8 mouse cellular contexts compared by ENCODE assay signal in genomic region chr17:8051247-8051646, GRCm38 (mm10).
DNase-seq lines count a peak whose midpoint lies in the region; ATAC-seq and TF ChIP-seq lines count a peak whose summit lies in the region.
"Not testable (repeated sequence)": the region's sequence is repeated elsewhere in the genome, so short reads cannot be mapped to it uniquely, and the experiment has no call there.

No protein-coding gene starts in this region.

- not testable (repeated sequence) for H3K79me3 ChIP-seq in C2C12 (ENCODE audit: low read depth)

- H3K36me3 ChIP-seq in C2C12 (ENCODE audit: control insufficient read depth, insufficient read depth); kidney, embryonic 16.5 days (ENCODE audit: insufficient read depth, low read length); limb, embryonic 13.5 days; stomach, embryonic 16.5 days (ENCODE audit: control insufficient read depth, insufficient read depth, low read length): not testable (repeated sequence)

- 0 out of 2 replicates have a peak, but pooled peaks have one; percentile 45 for ATAC-seq in erythroblast, adult 5-6 weeks (replicated peaks; ENCODE audit: low FRiP score, poor library complexity, severe bottlenecking)
- ATAC-seq in kidney, embryonic 16.5 days (ENCODE audit: low FRiP score, low TSS enrichment), result peak; percentile 71; the same call in 1 of the 2 replicates
- peak; percentile 45; the same call in 1 of the 2 replicates for ATAC-seq in limb, embryonic 13.5 days (ENCODE audit: low FRiP score, low read depth)
- ATAC-seq in stomach, embryonic 16.5 days (ENCODE audit: insufficient read depth, low FRiP score), result peak; percentile 19; the same call in 1 of the 2 replicates

- not testable (repeated sequence) for H3K9ac ChIP-seq in kidney, embryonic 16.5 days (replicated peaks; ENCODE audit: low read length); limb, embryonic 13.5 days; stomach, embryonic 16.5 days (ENCODE audit: low read length)

- WGBS in kidney, embryonic 16.5 days, result 31% methylated on average over 3 of the region's 3 CpGs
- 31% methylated on average over 3 of the region's 3 CpGs for WGBS in limb, embryonic 13.5 days
- 28% methylated on average over 3 of the region's 3 CpGs for WGBS in stomach, embryonic 16.5 days

- not testable (repeated sequence) for H3K79me2 ChIP-seq in C2C12 (ENCODE audit: control insufficient read depth, insufficient read depth)

- peak; percentile 48 for DNase-seq in brain, adult 2 months (ENCODE audit: low read depth, low spot score)
- DNase-seq in heart, adult 9 months (ENCODE audit: low spot score in 2 of 2), result peak; percentile 54 to 76
- peak; percentile 60 to 73 for DNase-seq in natural killer cell, adult 2 months (ENCODE audit: low spot score in 2 of 2)

- not testable (repeated sequence) for H3K4me2 ChIP-seq in kidney, embryonic 16.5 days (replicated peaks; ENCODE audit: low read depth, low read length); limb, embryonic 13.5 days (replicated peaks); stomach, embryonic 16.5 days (ENCODE audit: low read depth, low read length)

- H3ac ChIP-seq in C2C12 (ENCODE audit: control insufficient read depth, insufficient read length, low read depth), result not testable (repeated sequence)

- not testable (repeated sequence) for H3K4me3 ChIP-seq in C2C12 (ENCODE audit: insufficient read depth, poor library complexity, severe bottlenecking); kidney, embryonic 16.5 days (ENCODE audit: low read length); limb, embryonic 13.5 days; stomach, embryonic 16.5 days (replicated peaks; ENCODE audit: low read length)

- TF ChIP-seq CTCF in C2C12 (IDR thresholded peaks at IDR 0.05; ENCODE audit: control insufficient read depth, insufficient read depth, insufficient read length), result peak; percentile 22

- not testable (repeated sequence) for H3K27ac ChIP-seq in kidney, embryonic 16.5 days (ENCODE audit: low read length); limb, embryonic 13.5 days; stomach, embryonic 16.5 days (ENCODE audit: low read length)

- not testable (repeated sequence) for H3K9me3 ChIP-seq in kidney, embryonic 16.5 days (ENCODE audit: low read length); limb, embryonic 13.5 days; stomach, embryonic 16.5 days (replicated peaks; ENCODE audit: control insufficient read depth, low read length)

- H3K4me1 ChIP-seq in kidney, embryonic 16.5 days (ENCODE audit: insufficient read depth, low read length); limb, embryonic 13.5 days; stomach, embryonic 16.5 days (ENCODE audit: control insufficient read depth, insufficient read depth, low read length): not testable (repeated sequence)

- not testable (repeated sequence) for H3K27me3 ChIP-seq in C2C12 (ENCODE audit: control insufficient read depth, insufficient read depth, insufficient read length); kidney, embryonic 16.5 days (ENCODE audit: insufficient read depth, low read length); limb, embryonic 13.5 days; stomach, embryonic 16.5 days (ENCODE audit: control insufficient read depth, insufficient read depth, low read length)

Comparison
In these comparisons a context has a peak if more than half of its experiments do, and no peak if none do; other contexts are left out.
1. ATAC-seq: peak in every context shown above with its lines; median percentile 71 in kidney, embryonic 16.5 days; 45 in erythroblast, adult 5-6 weeks; 45 in limb, embryonic 13.5 days; 19 in stomach, embryonic 16.5 days.